8 mouse cellular contexts compared by ENCODE assay signal in the genomic region with DNA sequence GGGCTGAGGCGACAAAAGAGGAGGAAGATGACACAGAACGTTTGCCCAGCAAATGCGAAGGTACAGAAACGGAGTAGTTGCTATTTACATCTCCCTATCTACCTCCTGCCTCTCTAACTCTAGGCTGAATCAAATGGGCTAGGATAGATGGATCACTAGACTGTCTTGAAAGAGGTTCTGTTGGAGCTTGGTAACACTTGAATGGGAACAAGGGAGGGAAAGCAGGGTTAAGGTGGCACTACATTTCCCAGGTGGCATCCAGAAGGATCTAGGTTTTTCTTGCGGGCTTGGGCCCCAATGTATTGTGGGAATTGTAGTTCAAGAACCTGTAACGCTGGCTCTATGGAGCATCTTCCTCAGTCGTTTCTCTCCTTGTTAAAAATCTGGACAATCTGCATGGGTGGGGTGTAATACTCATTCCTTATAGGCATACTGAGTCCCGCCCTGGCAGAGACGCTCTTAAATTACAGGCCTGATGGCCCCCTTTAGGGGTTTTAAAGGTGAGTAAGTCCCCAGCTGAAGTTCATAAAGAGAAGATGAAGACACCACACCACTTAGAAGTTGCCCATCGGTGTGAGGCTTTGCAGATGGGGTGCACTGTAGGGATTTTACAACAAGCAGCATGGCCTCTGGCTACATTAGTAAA. TPM values are rescaled to one million over a fixed set of nuclear protein-coding genes. Genes with fewer than 3 reads are reported as not detected.
A peak's percentile ranks its signal among the peaks of the same experiment; 100 is the strongest.
DNase-seq lines count a peak whose midpoint lies in the region; ATAC-seq and TF ChIP-seq lines count a peak whose summit lies in the region.

No protein-coding gene starts in this region.

- under 1% methylated on average over 10 of the region's 10 CpGs for WGBS in embryonic facial prominence, embryonic 13.5 days
- WGBS in limb, embryonic 14.5 days = 0% methylated on average over 10 of the region's 10 CpGs
- WGBS in midbrain, embryonic 15.5 days = 0% methylated on average over 10 of the region's 10 CpGs

- no peaks in the 10 kb centered on the region for H3K27me3 ChIP-seq in C2C12 (ENCODE audit: control insufficient read depth, insufficient read depth, insufficient read length)
- H3K27me3 ChIP-seq in embryonic facial prominence, embryonic 13.5 days = no peaks in the 10 kb centered on the region
- no peaks in the 10 kb centered on the region for H3K27me3 ChIP-seq in limb, embryonic 14.5 days (ENCODE audit: control insufficient read depth, insufficient read depth, low read length)
- H3K27me3 ChIP-seq in midbrain, embryonic 15.5 days (replicated peaks) = no peaks in the 10 kb centered on the region

- H3K79me2 ChIP-seq in C2C12 (ENCODE audit: control insufficient read depth, insufficient read depth) = peaks cover 21% of the 10 kb centered on the region

- peaks cover 17% of the 10 kb centered on the region; the same call in 1 of the 2 replicates for H3K4me1 ChIP-seq in embryonic facial prominence, embryonic 13.5 days
- H3K4me1 ChIP-seq in limb, embryonic 14.5 days (ENCODE audit: control insufficient read depth, insufficient read depth, low read length) = peaks cover 13% of the 10 kb centered on the region
- peaks cover 22% of the 10 kb centered on the region for H3K4me1 ChIP-seq in midbrain, embryonic 15.5 days

- TF ChIP-seq POLR2A in limb, embryonic 14.5 days (IDR thresholded peaks at IDR 0.05; ENCODE audit: borderline replicate concordance, extremely low read depth, insufficient read depth, insufficient read length) = no peak

- H3K9me3 ChIP-seq in embryonic facial prominence, embryonic 13.5 days = no peaks in the 10 kb centered on the region
- no peaks in the 10 kb centered on the region for H3K9me3 ChIP-seq in limb, embryonic 14.5 days (ENCODE audit: control insufficient read depth, low read length)
- no peaks in the 10 kb centered on the region for H3K9me3 ChIP-seq in midbrain, embryonic 15.5 days

- H3K4me3 ChIP-seq in C2C12 (ENCODE audit: insufficient read depth, poor library complexity, severe bottlenecking) = peak overlapping the region; percentile 80
- H3K4me3 ChIP-seq in embryonic facial prominence, embryonic 13.5 days = peak overlapping the region; percentile 79
- peak overlapping the region; percentile 52 for H3K4me3 ChIP-seq in limb, embryonic 14.5 days (replicated peaks; ENCODE audit: low read length)
- peak overlapping the region; percentile 71 for H3K4me3 ChIP-seq in midbrain, embryonic 15.5 days

- peaks cover 6% of the 10 kb centered on the region for H3K36me3 ChIP-seq in C2C12 (ENCODE audit: control insufficient read depth, insufficient read depth)
- H3K36me3 ChIP-seq in embryonic facial prominence, embryonic 13.5 days = peaks cover 44% of the 10 kb centered on the region
- H3K36me3 ChIP-seq in limb, embryonic 14.5 days (ENCODE audit: control insufficient read depth, insufficient read depth, low read length) = peaks cover 42% of the 10 kb centered on the region
- H3K36me3 ChIP-seq in midbrain, embryonic 15.5 days (replicated peaks) = peaks cover 15% of the 10 kb centered on the region

- peak overlapping the region; percentile 99 for H3ac ChIP-seq in C2C12 (ENCODE audit: control insufficient read depth, insufficient read length, low read depth)

- peak; percentile 65 to 73 for DNase-seq in adrenal gland, postnatal 36 days
- peak; percentile 75 to 85 for DNase-seq in heart, adult 9 months (ENCODE audit: low spot score in 2 of 2)
- peak; percentile 77 to 79 for DNase-seq in kidney, adult 8-10 months
- peak; percentile 89 for DNase-seq in limb, embryonic 14.5 days (ENCODE audit: low spot score)
- DNase-seq in spleen, postnatal 4 days (ENCODE audit: low spot score in 2 of 2) = peak; percentile 65 to 72

- no peak for TF ChIP-seq CTCF in C2C12 (IDR thresholded peaks at IDR 0.05; ENCODE audit: control insufficient read depth, insufficient read depth, insufficient read length)

- peaks cover 7% of the 10 kb centered on the region for H3K79me3 ChIP-seq in C2C12 (ENCODE audit: low read depth)

- H3K27ac ChIP-seq in embryonic facial prominence, embryonic 13.5 days = peak overlapping the region; percentile 78
- no peak overlapping the region; the same call in 1 of the 2 replicates for H3K27ac ChIP-seq in limb, embryonic 14.5 days (replicated peaks; ENCODE audit: low read depth, low read length)
- H3K27ac ChIP-seq in midbrain, embryonic 15.5 days = peak overlapping the region; percentile 84

- ATAC-seq in embryonic facial prominence, embryonic 13.5 days (ENCODE audit: insufficient number of reproducible peaks, insufficient read depth, low FRiP score, low TSS enrichment, low read depth) = peak; percentile 87
- ATAC-seq in limb, embryonic 14.5 days (ENCODE audit: low FRiP score, low read depth) = peak; percentile 79
- ATAC-seq in midbrain, embryonic 15.5 days (replicated peaks) = peak; percentile 86

- peak overlapping the region; percentile 81 for H3K9ac ChIP-seq in embryonic facial prominence, embryonic 13.5 days
- peak overlapping the region; percentile 85 for H3K9ac ChIP-seq in limb, embryonic 14.5 days (ENCODE audit: low read depth, low read length, severe bottlenecking)
- H3K9ac ChIP-seq in midbrain, embryonic 15.5 days = peak overlapping the region; percentile 71

- H3K4me2 ChIP-seq in embryonic facial prominence, embryonic 13.5 days = peak overlapping the region; percentile 78
- peak overlapping the region; percentile 84 for H3K4me2 ChIP-seq in limb, embryonic 14.5 days (replicated peaks; ENCODE audit: low read depth, low read length, severe bottlenecking)
- peak overlapping the region; percentile 71 for H3K4me2 ChIP-seq in midbrain, embryonic 15.5 days

TF ChIP-seq in C2C12, 6 proteins besides CTCF, POLR2A, EP300 and RAD21:
- TF ChIP-seq CEBPB (IDR thresholded peaks at IDR 0.05; ENCODE audit: low read depth) (no peak), USF1 (IDR thresholded peaks at IDR 0.05; ENCODE audit: low read depth) (no peak), MYOG (IDR thresholded peaks at IDR 0.05; ENCODE audit: control insufficient read depth, extremely low read depth, insufficient read length) (no peak), MYOD1 (IDR thresholded peaks at IDR 0.05; ENCODE audit: control insufficient read depth, insufficient read length, low read depth) (no peak), FOSL1 (IDR thresholded peaks at IDR 0.05; ENCODE audit: insufficient read depth, low read length, poor library complexity, severe bottlenecking) (no peak), MAX (IDR thresholded peaks at IDR 0.05) (no peak)

RNA-seq across cellular contexts. Expression of a gene that starts 0.5 kb away (rescaled TPM):
- 23.0 TPM for polyA plus RNA-seq in C2C12 (2012; fragmentation: generic; extraction: Trizol)
- 10 to 100 TPM; 21.5 to 24.7 TPM for total RNA-seq in adrenal gland, postnatal 36 days (2021)
- polyA plus RNA-seq in embryonic facial prominence, embryonic 13.5 days (2015; fragmentation: Nextera tagmentation; extraction: Ambion mirVana) = 67.5 and 69.8 TPM in 2 replicates
- polyA plus RNA-seq in limb, embryonic 14.5 days (2012; rRNA removed) = 35.8 and 50.6 TPM in 2 replicates
- polyA plus RNA-seq in limb, embryonic 14.5 days (2014; fragmentation: Nextera tagmentation; extraction: Ambion mirVana) = 60.7 and 65.7 TPM in 2 replicates
- 33.3 and 35.5 TPM in 2 replicates for polyA plus RNA-seq in midbrain, embryonic 15.5 days (2015; fragmentation: Nextera tagmentation; extraction: Ambion mirVana)

RNA-seq across cellular contexts. Expression of a gene that starts 0.5 kb away (rescaled TPM):
- polyA plus RNA-seq in C2C12 (2012; fragmentation: generic; extraction: Trizol) = 58.1 TPM
- total RNA-seq in adrenal gland, postnatal 36 days (2021) = 10 to 100 TPM; 41.2 to 47.5 TPM
- 94.2 and 101 TPM in 2 replicates for polyA plus RNA-seq in embryonic facial prominence, embryonic 13.5 days (2015; fragmentation: Nextera tagmentation; extraction: Ambion mirVana)
- polyA plus RNA-seq in limb, embryonic 14.5 days (2012; rRNA removed) = 90.0 and 109 TPM in 2 replicates
- polyA plus RNA-seq in limb, embryonic 14.5 days (2014; fragmentation: Nextera tagmentation; extraction: Ambion mirVana) = 75.6 and 86.0 TPM in 2 replicates
- polyA plus RNA-seq in midbrain, embryonic 15.5 days (2015; fragmentation: Nextera tagmentation; extraction: Ambion mirVana) = 83.6 and 86.5 TPM in 2 replicates

RNA-seq across cellular contexts. Expression of a gene that starts 6.3 kb away (rescaled TPM):
- 2.5 TPM for polyA plus RNA-seq in C2C12 (2012; fragmentation: generic; extraction: Trizol)
- 1 to 10 TPM; 8.5 to 9.2 TPM for total RNA-seq in adrenal gland, postnatal 36 days (2021)
- polyA plus RNA-seq in embryonic facial prominence, embryonic 13.5 days (2015; fragmentation: Nextera tagmentation; extraction: Ambion mirVana) = 9.0 and 9.3 TPM in 2 replicates
- polyA plus RNA-seq in limb, embryonic 14.5 days (2012; rRNA removed) = 6.9 and 7.5 TPM in 2 replicates
- polyA plus RNA-seq in limb, embryonic 14.5 days (2014; fragmentation: Nextera tagmentation; extraction: Ambion mirVana) = 8.3 and 8.8 TPM in 2 replicates
- polyA plus RNA-seq in midbrain, embryonic 15.5 days (2015; fragmentation: Nextera tagmentation; extraction: Ambion mirVana) = 15.1 and 18.5 TPM in 2 replicates

RNA-seq across cellular contexts. Expression of a gene that starts 15.6 kb away (rescaled TPM):
- 208 TPM for polyA plus RNA-seq in C2C12 (2012; fragmentation: generic; extraction: Trizol)
- 10 to 100 TPM; 33.0 to 34.5 TPM for total RNA-seq in adrenal gland, postnatal 36 days (2021)
- polyA plus RNA-seq in embryonic facial prominence, embryonic 13.5 days (2015; fragmentation: Nextera tagmentation; extraction: Ambion mirVana) = 191 and 201 TPM in 2 replicates
- 136 and 149 TPM in 2 replicates for polyA plus RNA-seq in limb, embryonic 14.5 days (2012; rRNA removed)
- 144 and 152 TPM in 2 replicates for polyA plus RNA-seq in limb, embryonic 14.5 days (2014; fragmentation: Nextera tagmentation; extraction: Ambion mirVana)
- polyA plus RNA-seq in midbrain, embryonic 15.5 days (2015; fragmentation: Nextera tagmentation; extraction: Ambion mirVana) = 93.3 and 95.3 TPM in 2 replicates

RNA-seq across cellular contexts. Expression of a gene that starts 16.0 kb away (rescaled TPM):
- 11.2 TPM for polyA plus RNA-seq in C2C12 (2012; fragmentation: generic; extraction: Trizol)
- 10 to 100 TPM; 19.1 to 19.7 TPM for total RNA-seq in adrenal gland, postnatal 36 days (2021)
- polyA plus RNA-seq in embryonic facial prominence, embryonic 13.5 days (2015; fragmentation: Nextera tagmentation; extraction: Ambion mirVana) = 35.7 and 37.5 TPM in 2 replicates
- polyA plus RNA-seq in limb, embryonic 14.5 days (2012; rRNA removed) = 73.4 and 107 TPM in 2 replicates
- polyA plus RNA-seq in limb, embryonic 14.5 days (2014; fragmentation: Nextera tagmentation; extraction: Ambion mirVana) = 18.6 and 19.9 TPM in 2 replicates
- polyA plus RNA-seq in midbrain, embryonic 15.5 days (2015; fragmentation: Nextera tagmentation; extraction: Ambion mirVana) = 28.5 and 30.5 TPM in 2 replicates
